Mouse (Mus musculus): ENCODE measurements around the gene Emd. TPM values are rescaled to one million over a fixed set of nuclear protein-coding genes. Genes with fewer than 3 reads are reported as not detected.

The Emd gene
- polyA plus RNA-seq, 1 experiment from 2014 or later: 20.2 TPM

DNA sequence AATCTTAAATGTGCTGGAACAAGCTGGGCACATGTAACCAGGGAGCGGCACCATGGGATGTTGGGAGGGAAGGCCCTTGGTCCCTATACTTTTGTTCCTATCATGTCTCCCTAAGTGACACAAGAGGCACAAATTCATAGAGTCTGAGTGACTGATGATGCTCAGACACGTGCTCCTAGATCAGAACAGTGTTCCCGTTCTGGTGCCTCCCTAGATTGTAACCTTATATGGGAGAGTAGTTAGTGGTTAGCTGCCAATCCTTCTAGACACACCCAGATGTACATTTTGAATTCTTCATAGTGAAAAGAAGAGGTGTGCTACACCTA lies 15.2 kb downstream of the Emd start:
- Histone ChIP-seq H3K27me3 (ENCODE audit: insufficient read depth, low read length) (no peaks in the 10 kb centered on the region), H3K4me1 (replicated peaks; ENCODE audit: insufficient read depth, low read length) (no peaks in the 10 kb centered on the region), H3K4me2 (ENCODE audit: low read length) (peak overlapping the region; percentile 54), H3K9me3 (replicated peaks; ENCODE audit: low read length) (no peaks in the 10 kb centered on the region), H3K4me3 (replicated peaks; ENCODE audit: low read depth, low read length) (0 out of 2 replicates have a peak overlapping the region, but pooled peaks have one; percentile 22), H3K36me3 (ENCODE audit: insufficient read depth, low read length) (no peaks in the 10 kb centered on the region), H3K9ac (ENCODE audit: low read depth, low read length) (no peak overlapping the region; the same call in 1 of the 2 replicates), H3K27ac (peak overlapping the region; percentile 86)
- DNase-seq (ENCODE audit: low spot score) (peak; percentile 78), ATAC-seq (replicated peaks; ENCODE audit: low FRiP score, low read depth) (peak; percentile 42)
- no peak for TF ChIP-seq CTCF (IDR thresholded peaks at IDR 0.05; ENCODE audit: low read depth)
- 34% methylated on average over 3 of the region's 3 CpGs for WGBS

DNA sequence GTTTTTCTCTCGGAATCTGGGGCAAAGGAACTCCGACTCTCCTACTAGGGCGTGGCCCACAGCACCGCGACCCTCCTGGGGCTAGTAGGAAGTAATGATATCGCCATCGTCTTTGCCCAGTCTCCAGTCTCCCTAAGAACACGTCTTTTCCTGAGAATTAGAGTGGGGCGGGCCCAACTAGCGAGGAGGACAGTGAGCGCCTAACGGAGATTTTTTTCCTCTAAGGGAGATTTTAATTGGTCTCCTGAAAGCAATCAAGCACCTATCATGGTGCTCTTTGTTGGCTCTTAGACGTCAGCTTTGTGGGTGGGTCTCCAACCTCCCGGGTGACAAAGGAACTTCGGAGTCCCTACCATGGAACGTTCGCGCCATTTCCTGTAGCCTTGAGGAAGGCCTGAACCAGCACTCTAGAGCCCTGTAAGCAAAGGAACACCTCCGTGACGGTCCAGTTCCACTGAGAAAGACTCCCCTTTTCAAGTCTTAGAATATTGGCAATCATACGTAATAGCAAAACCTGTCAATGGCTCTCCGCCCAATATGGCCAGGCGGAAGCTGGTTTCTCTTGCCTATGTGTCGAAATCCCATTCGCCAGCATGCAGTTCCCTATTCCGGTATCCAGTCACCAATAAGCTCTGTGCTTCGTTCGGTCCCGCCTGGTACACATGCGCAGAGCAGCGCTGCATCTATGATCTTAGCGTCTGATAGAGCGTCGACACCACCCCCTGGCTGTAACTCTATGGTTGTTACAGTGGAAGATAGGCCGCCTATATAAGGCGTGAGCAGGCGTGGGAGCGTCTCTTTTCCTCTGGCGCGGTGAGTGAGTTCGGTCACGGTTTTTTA lies 15.8 kb downstream of the Emd start, which contains the start of gene Rpl10:
Gene Rpl10 (plus strand): TSS at position 751 of the 840 bp plus-strand sequence.
- 25% methylated on average over 42 of the region's 42 CpGs for WGBS
- ATAC-seq (replicated peaks; ENCODE audit: low FRiP score, low read depth): peak; percentile 95
- H3K4me3 ChIP-seq (replicated peaks; ENCODE audit: low read depth, low read length): peak within 1 kb of the TSS; percentile 50
- TF ChIP-seq CTCF (IDR thresholded peaks at IDR 0.05; ENCODE audit: low read depth): peak; percentile 62
- H3K27ac ChIP-seq: peak within 1 kb of the TSS; percentile 92
- peak within 1 kb of the TSS; percentile 71 for H3K9ac ChIP-seq (ENCODE audit: low read depth, low read length)
- peak; percentile 96 for DNase-seq (ENCODE audit: low spot score)
- H3K4me1 ChIP-seq (replicated peaks; ENCODE audit: insufficient read depth, low read length): no peaks in the 10 kb centered on the region
- H3K27me3 ChIP-seq (ENCODE audit: insufficient read depth, low read length): no peaks in the 10 kb centered on the region
- H3K9me3 ChIP-seq (replicated peaks; ENCODE audit: low read length): no peaks in the 10 kb centered on the region
- no peaks in the 10 kb centered on the region for H3K36me3 ChIP-seq (ENCODE audit: insufficient read depth, low read length)
- peak within 1 kb of the TSS; percentile 56 for H3K4me2 ChIP-seq (ENCODE audit: low read length)

DNA sequence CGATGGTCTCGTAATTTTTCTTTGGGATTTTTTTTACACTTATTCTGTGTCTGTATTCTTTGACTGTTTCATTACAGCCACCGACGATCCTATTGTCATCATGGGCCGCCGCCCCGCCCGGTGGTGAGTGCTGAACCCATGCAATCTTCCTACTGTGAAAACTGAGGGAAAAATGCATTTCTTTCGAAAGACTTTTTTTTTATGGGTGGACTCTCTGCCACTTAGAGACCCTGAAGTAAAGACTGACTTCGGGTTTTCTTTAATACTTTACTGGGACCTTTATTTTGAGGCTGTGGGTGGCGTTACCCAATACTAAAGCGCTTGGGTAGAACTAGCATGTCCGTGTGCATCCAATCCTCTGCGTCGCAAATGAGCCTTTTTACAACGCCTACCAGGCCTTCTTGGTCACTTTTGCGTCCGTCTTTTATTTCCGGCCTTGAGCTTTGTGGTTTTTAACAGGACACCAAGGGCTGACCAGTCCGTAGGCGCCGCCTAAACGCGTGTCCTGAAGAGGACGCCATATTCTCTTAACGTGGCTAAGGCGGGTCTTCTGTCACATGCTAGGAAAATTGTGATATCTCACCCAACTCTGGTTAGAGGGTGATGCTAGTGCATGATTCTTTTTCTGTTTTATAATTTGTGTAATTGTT lies 16.5 kb downstream of the Emd start:
- Histone ChIP-seq H3K9me3 (replicated peaks; ENCODE audit: low read length) (no peaks in the 10 kb centered on the region), H3K27me3 (ENCODE audit: insufficient read depth, low read length) (no peaks in the 10 kb centered on the region), H3K9ac (ENCODE audit: low read depth, low read length) (peak overlapping the region; percentile 71), H3K4me1 (replicated peaks; ENCODE audit: insufficient read depth, low read length) (no peaks in the 10 kb centered on the region), H3K4me3 (replicated peaks; ENCODE audit: low read depth, low read length) (peak overlapping the region; percentile 50), H3K4me2 (ENCODE audit: low read length) (peak overlapping the region; percentile 56), H3K36me3 (ENCODE audit: insufficient read depth, low read length) (no peaks in the 10 kb centered on the region), H3K27ac (peak overlapping the region; percentile 73)
- WGBS: 23% methylated on average over 27 of the region's 27 CpGs
- DNase-seq (ENCODE audit: low spot score) (peak; percentile 61), ATAC-seq (replicated peaks; ENCODE audit: low FRiP score, low read depth) (no peak)
- no peak for TF ChIP-seq CTCF (IDR thresholded peaks at IDR 0.05; ENCODE audit: low read depth)

DNA sequence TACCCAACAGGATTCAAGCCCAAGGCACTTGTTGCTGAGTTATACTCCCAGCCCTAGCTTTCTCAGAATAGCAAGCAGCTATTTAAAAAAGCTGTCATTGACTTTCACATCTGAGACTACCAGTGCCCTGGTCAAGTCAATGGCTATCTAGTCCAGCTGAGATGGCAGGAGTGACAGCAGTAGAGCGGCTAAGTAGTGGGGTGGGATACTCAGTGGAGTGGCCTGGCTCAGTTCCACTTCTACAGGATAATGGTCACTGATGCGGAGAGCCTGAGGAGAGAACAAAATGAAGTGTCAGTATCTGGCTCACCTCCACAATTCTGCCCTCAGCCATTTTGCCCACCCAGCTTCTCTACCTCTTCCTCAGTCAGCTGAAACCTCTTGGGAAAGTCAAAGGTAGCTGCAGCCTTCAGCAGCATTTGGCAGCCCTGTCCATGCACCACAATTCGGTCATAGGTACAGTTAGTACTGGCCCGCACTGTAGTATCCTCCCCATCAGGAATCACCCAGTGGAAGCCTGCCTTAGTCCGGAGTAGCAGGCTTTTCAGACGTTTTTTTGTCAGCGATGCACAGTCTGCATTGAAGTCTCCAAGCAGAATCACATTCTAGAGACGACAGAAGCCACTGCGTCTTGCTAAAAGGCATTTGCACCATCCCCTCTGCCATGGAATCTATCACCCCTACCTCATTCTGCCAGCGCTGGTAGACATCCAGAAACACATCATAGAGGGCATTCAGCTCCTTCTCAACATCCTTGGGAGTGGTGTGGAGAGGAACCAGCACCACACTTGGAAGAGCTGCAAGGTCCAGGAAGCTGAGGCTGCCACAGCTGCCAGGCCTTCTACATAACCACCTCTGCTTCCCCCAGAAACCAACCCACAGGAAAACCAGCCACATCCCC lies 19.2 kb downstream of the Emd start:
- DNase-seq (ENCODE audit: low spot score) (no peak), ATAC-seq (replicated peaks; ENCODE audit: low FRiP score, low read depth) (no peak)
- no peak for TF ChIP-seq CTCF (IDR thresholded peaks at IDR 0.05; ENCODE audit: low read depth)
- H3K9me3 ChIP-seq (replicated peaks; ENCODE audit: low read length): no peaks in the 10 kb centered on the region
- no peak overlapping the region for H3K9ac ChIP-seq (ENCODE audit: low read depth, low read length)
- H3K4me1 ChIP-seq (replicated peaks; ENCODE audit: insufficient read depth, low read length): no peaks in the 10 kb centered on the region
- H3K4me3 ChIP-seq (replicated peaks; ENCODE audit: low read depth, low read length): no peak overlapping the region
- WGBS: 42% methylated on average over 10 of the region's 10 CpGs
- H3K27me3 ChIP-seq (ENCODE audit: insufficient read depth, low read length): no peaks in the 10 kb centered on the region
- H3K27ac ChIP-seq: no peak overlapping the region
- no peak overlapping the region for H3K4me2 ChIP-seq (ENCODE audit: low read length)
- no peaks in the 10 kb centered on the region for H3K36me3 ChIP-seq (ENCODE audit: insufficient read depth, low read length)

DNA sequence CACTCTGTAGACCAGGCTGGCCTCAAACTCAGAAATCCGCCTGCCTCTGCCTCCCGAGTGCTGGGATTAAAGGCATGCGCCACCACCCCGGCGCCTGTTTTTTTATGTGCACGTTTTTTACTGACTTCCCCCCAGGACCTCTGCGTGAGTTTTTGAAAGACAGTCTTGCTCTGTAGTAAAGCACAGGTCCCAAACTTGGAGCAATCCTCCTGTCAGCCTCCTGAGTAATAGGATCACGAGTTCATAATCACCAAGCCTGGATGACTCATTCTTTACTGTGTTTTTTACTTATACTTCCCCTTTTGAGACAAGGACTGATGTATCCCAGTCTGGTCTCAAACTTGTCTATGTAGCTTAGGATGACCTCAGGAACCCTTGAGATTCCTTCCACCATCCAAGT lies 23.4 kb downstream of the Emd start:
- ATAC-seq (replicated peaks; ENCODE audit: low FRiP score, low read depth): no peak

More for the DNA sequence above, 23.4 kb downstream of the Emd start:
- H3K4me1 ChIP-seq (replicated peaks; ENCODE audit: insufficient read depth, low read length): no peaks in the 10 kb centered on the region
- H3K27me3 ChIP-seq (ENCODE audit: insufficient read depth, low read length): no peaks in the 10 kb centered on the region
- H3K4me3 ChIP-seq (replicated peaks; ENCODE audit: low read depth, low read length): no peak overlapping the region
- no peak overlapping the region for H3K4me2 ChIP-seq (ENCODE audit: low read length)
- H3K9me3 ChIP-seq (replicated peaks; ENCODE audit: low read length): no peaks in the 10 kb centered on the region
- no peaks in the 10 kb centered on the region for H3K36me3 ChIP-seq (ENCODE audit: insufficient read depth, low read length)
- WGBS: 77% methylated on average over 7 of the region's 8 CpGs
- TF ChIP-seq CTCF (IDR thresholded peaks at IDR 0.05; ENCODE audit: low read depth): no peak
- no peak overlapping the region for H3K27ac ChIP-seq
- no peak overlapping the region for H3K9ac ChIP-seq (ENCODE audit: low read depth, low read length)
- no peak for DNase-seq (ENCODE audit: low spot score)

Measured in kidney, postnatal 0 days (tissue).